Mouse (Mus musculus): ENCODE measurements around the gene Pspn. TPM values are rescaled to one million over a fixed set of nuclear protein-coding genes. Genes with fewer than 3 reads are reported as not detected.

Pspn gene
- not detected in 2 replicates for polyA plus RNA-seq (2012; ENCODE audit: low replicate concordance)

DNA sequence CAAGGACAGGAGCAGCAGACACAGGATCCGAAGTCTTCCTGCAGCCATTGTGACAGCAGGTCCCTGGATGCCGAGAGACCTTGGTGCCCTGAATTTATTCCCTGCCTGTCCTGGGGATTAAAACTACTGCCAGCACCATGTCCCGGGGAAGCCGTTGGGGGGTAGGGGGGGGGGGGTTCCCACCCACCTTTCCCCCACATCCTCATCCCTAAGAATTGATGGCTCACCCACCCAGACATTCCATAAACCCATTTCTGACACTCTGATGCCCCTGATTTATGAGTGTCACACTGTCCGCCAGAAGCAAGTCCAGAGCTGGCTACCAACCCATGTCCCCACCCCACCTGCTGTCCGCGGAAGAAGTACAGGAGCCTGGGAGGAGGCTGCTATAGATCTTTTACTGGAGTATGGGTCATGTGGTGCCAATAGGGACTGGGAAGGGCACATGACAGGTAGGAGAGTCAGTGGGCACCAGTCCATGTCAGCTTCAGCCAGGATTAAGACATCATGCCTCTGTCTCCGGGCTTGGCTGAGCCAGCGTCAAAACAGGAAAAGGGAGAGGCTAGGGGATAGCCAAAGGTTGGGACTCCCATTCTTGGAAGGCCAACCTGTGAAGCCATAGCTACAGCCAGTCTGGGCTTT is at the start of gene Pspn:
Pspn (minus strand) TSS at position 51 of the 642 bp plus-strand sequence.

DNA sequence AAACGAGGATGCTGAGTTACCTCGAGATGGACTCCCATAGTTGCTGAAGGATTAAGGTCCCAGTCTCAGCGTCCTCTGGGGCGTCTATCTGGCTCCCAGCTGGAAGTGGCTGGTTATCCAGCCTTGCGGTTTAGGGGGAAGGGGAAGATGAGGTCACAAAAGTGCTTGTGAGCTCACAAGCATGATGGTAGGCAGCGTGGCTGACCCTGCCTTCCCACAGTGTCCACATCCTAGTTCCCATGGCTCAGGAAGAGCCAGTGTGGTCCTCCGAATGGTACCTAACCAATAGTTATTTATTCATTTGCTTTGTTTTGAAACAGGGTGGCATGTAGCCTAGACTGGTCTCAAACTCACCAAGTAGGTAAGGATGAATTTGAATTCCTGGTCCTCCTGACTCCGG is 41.7 kb upstream of the Pspn start, which contains the start of gene Slc25a41:
Slc25a41 (minus strand) TSS at position 101 of the 400 bp plus-strand sequence.

DNA sequence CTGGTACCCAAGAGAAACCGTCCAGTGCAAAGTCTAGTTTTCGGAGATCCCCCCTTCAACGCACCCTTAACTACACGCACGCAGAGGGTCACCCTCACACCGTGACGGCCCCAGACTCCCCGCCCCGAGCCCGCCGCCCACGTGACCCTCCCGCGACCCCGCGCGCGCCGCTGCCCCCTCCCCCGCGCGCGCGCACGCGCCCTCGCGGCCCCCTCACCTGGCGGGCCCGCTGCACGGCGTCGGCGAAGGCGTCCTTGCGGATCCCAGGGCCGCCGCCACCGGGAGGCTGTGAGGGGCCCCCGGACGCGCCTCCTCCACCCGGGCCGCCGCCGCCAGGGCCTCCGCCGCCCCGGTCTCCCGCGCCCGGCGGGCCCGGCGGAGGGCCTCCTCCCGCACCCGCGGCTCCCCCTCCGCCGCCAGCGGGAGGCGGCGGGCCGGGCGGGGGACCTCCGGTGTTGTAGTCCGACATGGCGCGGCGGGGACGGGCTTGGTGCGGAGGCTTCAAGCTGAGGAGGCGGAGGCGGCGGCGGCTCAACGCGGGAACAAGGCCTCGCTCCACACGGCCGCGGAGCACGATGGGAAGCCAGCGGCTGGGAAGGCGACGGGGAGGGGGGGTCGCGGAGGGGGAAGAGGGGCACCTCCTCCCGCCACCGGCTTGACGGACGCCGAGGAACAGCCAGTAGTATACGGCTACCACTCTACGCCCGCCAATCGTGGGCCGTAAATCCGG is 31.3 kb upstream of the Pspn start, which contains the start of gene Khsrp:
Khsrp (minus strand) TSS at position 592 of the 730 bp plus-strand sequence.

DNA sequence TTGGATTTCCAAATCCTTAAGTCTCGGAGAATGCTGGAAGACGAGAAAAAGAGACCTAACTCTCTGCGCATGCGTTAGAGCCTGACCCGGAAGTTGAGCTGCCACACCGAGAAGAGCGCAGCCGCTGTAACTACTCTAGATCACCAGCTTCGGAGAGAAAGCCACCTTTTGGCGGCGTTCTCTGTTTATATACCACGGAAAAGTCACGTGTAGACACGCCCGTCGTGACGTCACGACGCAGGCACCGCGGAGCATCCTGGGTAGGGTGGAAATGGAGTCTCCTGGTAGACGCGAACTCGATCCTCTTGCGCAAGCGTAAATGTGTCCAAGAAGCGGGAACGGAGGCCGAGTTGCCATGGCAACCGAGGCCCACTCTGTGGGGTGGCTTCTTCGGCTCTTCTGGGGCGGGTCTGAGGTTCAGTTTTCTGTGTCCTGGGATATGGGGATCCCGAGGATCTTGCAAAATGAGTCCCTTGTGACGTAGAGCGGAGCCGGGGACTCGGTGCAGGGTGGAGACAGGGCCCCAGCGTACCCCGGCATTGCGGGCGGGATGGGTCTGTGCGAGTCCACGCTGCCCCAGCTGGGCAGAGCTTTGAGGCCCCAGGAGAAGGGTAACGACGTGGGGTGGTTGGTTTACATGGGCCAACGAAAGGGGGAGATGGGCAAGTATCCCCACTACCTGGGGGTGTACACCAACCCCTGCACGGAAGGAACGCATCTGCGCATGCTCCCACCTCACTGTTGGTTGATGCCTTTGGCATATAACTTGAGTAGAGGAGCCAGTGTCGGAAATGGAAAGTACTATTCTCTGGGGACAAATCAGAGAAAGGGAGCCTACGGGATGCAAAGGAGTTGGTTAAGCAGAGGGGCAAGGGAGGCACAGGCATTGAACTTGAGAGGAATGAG is 11.7 kb upstream of the Pspn start, which contains the start of the genes Gtf2f1 and Gm17949:
Gtf2f1 (minus strand) TSS at position 53 of the 906 bp plus-strand sequence.
Gm17949 (plus strand) TSS at position 234 of the 906 bp plus-strand sequence.

DNA sequence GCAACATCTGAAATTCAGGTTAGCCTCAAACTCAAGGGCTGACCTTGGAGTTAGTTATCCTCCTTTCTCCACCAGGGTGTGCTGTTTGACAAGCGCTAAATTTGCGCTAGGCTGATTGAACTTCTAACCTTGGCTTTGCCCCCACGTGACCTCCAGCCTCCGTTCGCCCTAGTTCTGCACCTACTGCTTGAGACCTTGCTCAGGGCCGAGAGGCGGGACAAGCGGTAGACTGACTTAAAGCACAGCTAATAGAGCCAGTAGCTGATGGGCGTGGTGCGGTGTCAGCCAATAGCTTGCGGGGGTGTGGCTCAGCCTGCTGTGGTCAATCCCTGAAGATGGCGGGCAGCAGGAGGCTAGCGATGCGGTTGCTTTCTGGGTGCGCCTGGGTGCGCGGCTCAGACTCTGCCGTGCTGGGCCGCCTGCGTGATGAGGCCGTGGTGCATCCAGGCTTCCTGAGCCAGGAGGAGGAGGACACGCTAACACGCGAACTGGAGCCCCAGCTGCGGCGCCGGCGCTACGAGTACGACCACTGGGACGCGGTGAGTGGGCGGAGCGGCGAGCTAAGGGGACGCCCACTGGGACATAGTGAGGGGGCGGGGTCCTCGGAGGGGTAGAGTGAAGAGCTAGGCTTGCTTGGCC is 2.7 kb downstream of the Pspn start, which contains the start of gene Alkbh7:
Alkbh7 (plus strand) TSS at position 311 of the 639 bp plus-strand sequence.

DNA sequence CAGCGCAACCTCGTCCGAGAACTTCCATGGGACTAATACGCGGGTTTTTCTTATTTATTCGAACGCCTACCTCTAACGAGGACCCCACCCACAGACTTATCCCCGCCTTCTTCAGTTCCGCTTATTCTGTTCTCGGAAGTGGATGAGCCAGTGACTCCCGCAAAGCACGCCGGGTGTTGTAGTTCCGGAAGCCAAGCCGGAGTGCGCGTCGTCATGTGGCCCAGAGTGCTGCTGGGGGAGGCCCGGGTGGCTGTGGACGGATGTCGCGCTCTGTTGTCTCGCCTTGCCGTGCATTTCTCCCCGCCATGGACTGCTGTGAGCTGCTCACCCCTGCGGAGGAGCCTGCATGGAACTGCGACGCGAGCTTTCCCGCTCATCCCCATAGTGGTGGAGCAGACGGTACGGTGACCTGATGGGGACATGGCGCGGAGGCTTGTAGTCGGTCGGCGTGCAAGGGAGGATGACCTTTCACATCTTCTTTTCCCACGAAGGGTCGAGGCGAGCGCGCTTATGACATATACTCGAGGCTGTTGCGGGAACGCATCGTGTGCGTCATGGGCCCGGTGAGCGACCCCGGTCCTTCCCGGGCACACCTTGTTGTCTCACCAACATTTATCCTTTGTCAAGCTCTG is 9.6 kb downstream of the Pspn start, which contains the start of gene Clpp:
Clpp (plus strand) TSS at position 191 of the 632 bp plus-strand sequence.

DNA sequence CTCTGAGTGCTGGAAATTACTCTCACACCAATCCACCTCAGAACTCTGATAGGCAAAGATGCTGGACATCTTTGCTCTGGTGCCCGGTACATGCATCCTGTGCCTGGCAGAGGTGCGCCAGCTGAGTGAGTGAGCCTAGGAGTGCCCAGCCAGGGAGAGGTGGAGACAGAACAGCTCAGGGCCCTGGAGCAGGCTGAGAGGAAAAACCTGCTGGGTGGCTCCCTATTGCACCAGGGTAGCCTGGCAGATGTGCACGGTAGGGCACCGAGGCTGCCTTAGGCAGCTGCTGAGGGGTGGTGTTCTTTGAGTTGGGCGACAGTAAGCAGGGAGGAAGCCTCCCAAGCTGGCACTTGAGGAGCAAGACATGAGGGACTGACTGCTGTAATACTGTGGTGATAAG is 17.8 kb downstream of the Pspn start, which contains the start of gene Acer1:
Acer1 (minus strand) TSS at position 114 of the 400 bp plus-strand sequence.

Other genes starting within 250 kb of the Pspn start
- gene Nrtn, start 242.5 kb downstream of the Pspn start, polyA plus RNA-seq (2012; ENCODE audit: low replicate concordance) = 0.27 and 0.43 TPM in 2 replicates
- gene Dus3l, start 235.3 kb downstream of the Pspn start, polyA plus RNA-seq (2012; ENCODE audit: low replicate concordance) = 70.9 and 106 TPM in 2 replicates
- gene Prr22, start 229.8 kb downstream of the Pspn start, polyA plus RNA-seq (2012; ENCODE audit: low replicate concordance) = 6.7 and 14.6 TPM in 2 replicates
- 24.1 and 36.3 TPM in 2 replicates for gene Rfx2, start 169.0 kb downstream of the Pspn start, polyA plus RNA-seq (2012; ENCODE audit: low replicate concordance)
- gene Acsbg2, start 125.6 kb downstream of the Pspn start, polyA plus RNA-seq (2012; ENCODE audit: low replicate concordance) = not detected in 2 replicates
- gene 1700061G19Rik, start 124.5 kb downstream of the Pspn start, polyA plus RNA-seq (2012; ENCODE audit: low replicate concordance) = not detected in 2 replicates
- 88.4 and 103 TPM in 2 replicates for gene Mllt1, start 64.6 kb downstream of the Pspn start, polyA plus RNA-seq (2012; ENCODE audit: low replicate concordance)
- gene Acer1, start 17.9 kb downstream of the Pspn start, polyA plus RNA-seq (2012; ENCODE audit: low replicate concordance) = not detected in 2 replicates
- 37.7 and 105 TPM in 2 replicates for gene Clpp, start 9.7 kb downstream of the Pspn start, polyA plus RNA-seq (2012; ENCODE audit: low replicate concordance)
- 25.6 and 38.2 TPM in 2 replicates for gene Alkbh7, start 2.7 kb downstream of the Pspn start, polyA plus RNA-seq (2012; ENCODE audit: low replicate concordance)
- 81.6 and 94.3 TPM in 2 replicates for gene Gtf2f1, start 11.3 kb upstream of the Pspn start, polyA plus RNA-seq (2012; ENCODE audit: low replicate concordance)
- gene Gm17949, start 11.5 kb upstream of the Pspn start, polyA plus RNA-seq (2012; ENCODE audit: low replicate concordance) = 0.17 and 0.23 TPM in 2 replicates
- gene Khsrp, start 31.5 kb upstream of the Pspn start, polyA plus RNA-seq (2012; ENCODE audit: low replicate concordance) = 248 and 458 TPM in 2 replicates
- gene Slc25a41, start 41.6 kb upstream of the Pspn start, polyA plus RNA-seq (2012; ENCODE audit: low replicate concordance) = not detected in 2 replicates
- gene Crb3, start 59.1 kb upstream of the Pspn start, polyA plus RNA-seq (2012; ENCODE audit: low replicate concordance) = 18.4 and 34.3 TPM in 2 replicates
- 16.7 and 20.4 TPM in 2 replicates for gene Slc25a23, start 59.8 kb upstream of the Pspn start, polyA plus RNA-seq (2012; ENCODE audit: low replicate concordance)
- gene Dennd1c, start 78.5 kb upstream of the Pspn start, polyA plus RNA-seq (2012; ENCODE audit: low replicate concordance) = 211 and 238 TPM in 2 replicates
- gene Tubb4a, start 87.8 kb upstream of the Pspn start, polyA plus RNA-seq (2012; ENCODE audit: low replicate concordance) = 0.80 and 0.96 TPM in 2 replicates
- gene Tnfsf9, start 105.3 kb upstream of the Pspn start, polyA plus RNA-seq (2012; ENCODE audit: low replicate concordance) = 1.5 and 1.6 TPM in 2 replicates
- 0.17 and 0.98 TPM in 2 replicates for gene Cd70, start 149.8 kb upstream of the Pspn start, polyA plus RNA-seq (2012; ENCODE audit: low replicate concordance)
- gene Tnfsf14, start 194.2 kb upstream of the Pspn start, polyA plus RNA-seq (2012; ENCODE audit: low replicate concordance) = 7.8 and 15.8 TPM in 2 replicates
- 9.1 and 16.5 TPM in 2 replicates for gene C3, start 228.1 kb upstream of the Pspn start, polyA plus RNA-seq (2012; ENCODE audit: low replicate concordance)
- 34.0 and 34.2 TPM in 2 replicates for gene Gpr108, start 248.4 kb upstream of the Pspn start, polyA plus RNA-seq (2012; ENCODE audit: low replicate concordance)
- 9.3 and 9.4 TPM in 2 replicates for gene Trip10, start 249.4 kb upstream of the Pspn start, polyA plus RNA-seq (2012; ENCODE audit: low replicate concordance)

Data from hematopoietic multipotent progenitor cell, adult 10-12 weeks (in vitro differentiated cells).